ENCODE assay signal across 2 mouse cellular contexts in the genomic region with DNA sequence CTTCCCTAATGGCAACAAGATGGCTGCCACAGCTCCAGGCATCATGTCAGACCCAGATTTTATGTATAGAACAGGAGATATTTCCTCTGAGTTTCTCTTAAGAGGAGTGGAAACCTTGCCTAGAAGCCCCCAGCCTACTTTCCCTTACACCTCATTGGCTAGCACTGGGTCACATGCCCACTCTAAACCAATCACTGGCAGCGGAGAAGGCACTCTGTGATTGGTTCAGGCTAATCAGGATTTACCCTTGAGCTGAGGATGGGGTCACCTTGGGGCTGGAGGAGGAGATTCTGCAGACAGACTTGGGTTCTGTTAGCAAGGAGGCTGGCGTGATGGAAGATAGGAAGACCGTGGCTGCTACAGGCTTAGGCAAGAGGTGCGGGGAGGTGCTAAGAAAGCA.
TF ChIP-seq lines count a peak whose summit lies in the region.

No protein-coding gene starts in this region.

TF ChIP-seq in CH12.LX, 34 proteins besides CTCF, POLR2A, EP300 and RAD21 (continued from another document):
- no peak for TF ChIP-seq NELFE (IDR thresholded peaks at IDR 0.05; ENCODE audit: low read depth, low read length)
- peak; percentile 83 for TF ChIP-seq USF1 (IDR thresholded peaks at IDR 0.05; ENCODE audit: low read depth, low read length)
TF ChIP-seq in CH12.LX: peak in this region for 3.

TF ChIP-seq in MEL, 35 proteins besides CTCF, POLR2A, EP300 and RAD21 (continued from another document):
- TF ChIP-seq ZNF384 (IDR thresholded peaks at IDR 0.05; ENCODE audit: low read depth, low read length) (no peak), RCOR1 (IDR thresholded peaks at IDR 0.05; ENCODE audit: low read depth, low read length) (no peak), ETS1 (IDR thresholded peaks at IDR 0.05; ENCODE audit: low read depth, low read length) (no peak), USF1 (IDR thresholded peaks at IDR 0.05; ENCODE audit: low read depth, low read length) (peak; percentile 81), ZMIZ1 (IDR thresholded peaks at IDR 0.05; ENCODE audit: low read depth, low read length) (no peak)
